Mouse (Mus musculus) limb, embryonic 10.5 days (tissue): Measurements from ENCODE around the gene Hspa1l. TPM values are rescaled to one million over a fixed set of nuclear protein-coding genes. Genes with fewer than 3 reads are reported as not detected.
"Not testable (repeated sequence)": the region's sequence is repeated elsewhere in the genome, so short reads cannot be mapped to it uniquely, and the experiment has no call there.

Source experiments
- DNase-seq: peaks from one replicate; pipeline ENCODE4 v3.0.0-alpha.2; 2017; ENCODE audit warnings: low spot score
- H3K27ac ChIP-seq: fragments of 300-500 bp; sonication (generic); 2 replicates; pipeline ENCODE4 v1.5.1; 2016; ENCODE audit warnings: mild to moderate bottlenecking
- H3K27me3 ChIP-seq: fragments of 300-500 bp; sonication (generic); 2 replicates; pipeline ENCODE4 v1.6.1; 2016; ENCODE audit warnings: low read depth, mild to moderate bottlenecking; ENCODE audit not compliant: poor library complexity, severe bottlenecking
- H3K36me3 ChIP-seq: fragments of 300-500 bp; sonication (generic); 2 replicates; pipeline ENCODE4 v1.6.1; 2016; ENCODE audit warnings: mild to moderate bottlenecking, moderate library complexity
- H3K4me1 ChIP-seq: fragments of 300-500 bp; sonication (generic); 2 replicates; pipeline ENCODE4 v1.6.1; 2016
- H3K4me3 ChIP-seq: fragments of 300-500 bp; sonication (generic); 2 replicates; pipeline ENCODE4 v1.5.1; 2016; ENCODE audit warnings: mild to moderate bottlenecking, moderate library complexity
- H3K9me3 ChIP-seq: fragments of 300-500 bp; sonication (generic); replicated peaks from 2 replicates; pipeline ENCODE4 v1.6.1; 2016; ENCODE audit warnings: mild to moderate bottlenecking
- WGBS: fragments of 180-500 bp; shearing (Covaris S2); methylation state at CpG from one replicate; pipeline ENCODE4 v1.1.7; 2016; 5-methylcytosine and 5-hydroxymethylcytosine counted together
- polyA plus RNA-seq: library from polyadenylated mRNA; unstranded; fragments of >200 nt; fragmentation: Nextera tagmentation; extraction: Ambion mirVana; gene quantifications from 2 replicates; pipeline ENCODE4 v1.2.1, GENCODE M21; 2016

Hspa1l gene
- polyA plus RNA-seq, 1 experiment from 2014 or later: 0.85 TPM

GRCm38 (mm10) chr17:34969822-34970221, 2.7 kb upstream of the Hspa1l start, which contains the start of gene Gm20481:
Gene Gm20481 (plus strand): TSS chr17:34969912.
- not testable (repeated sequence) for H3K36me3 ChIP-seq, H3K4me3 ChIP-seq, H3K9me3 ChIP-seq, H3K27ac ChIP-seq, DNase-seq
- H3K4me1 ChIP-seq: peaks cover 11% of the 10 kb centered on the region
- peaks cover 58% of the 10 kb centered on the region for H3K27me3 ChIP-seq
- WGBS: 66% methylated on average over 6 of the region's 11 CpGs

DNA sequence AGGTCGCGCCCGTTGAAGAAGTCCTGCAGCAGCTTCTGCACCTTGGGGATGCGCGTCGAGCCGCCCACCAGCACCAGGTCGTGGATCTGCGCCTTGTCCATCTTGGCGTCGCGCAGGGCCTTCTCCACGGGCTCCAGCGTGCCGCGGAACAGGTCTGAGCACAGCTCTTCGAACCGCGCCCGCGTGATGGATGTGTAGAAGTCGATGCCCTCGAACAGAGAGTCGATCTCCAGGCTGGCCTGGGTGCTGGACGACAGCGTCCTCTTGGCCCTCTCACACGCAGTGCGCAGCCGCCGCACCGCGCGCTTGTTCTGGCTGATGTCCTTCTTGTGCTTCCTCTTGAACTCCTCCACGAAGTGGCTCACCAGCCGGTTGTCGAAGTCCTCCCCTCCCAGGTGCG, 1.7 kb upstream of the Hspa1l start:
- DNase-seq, H3K9me3 ChIP-seq, H3K27ac ChIP-seq, H3K36me3 ChIP-seq, H3K4me3 ChIP-seq, H3K4me1 ChIP-seq: not testable (repeated sequence)
- H3K27me3 ChIP-seq: peaks cover 50% of the 10 kb centered on the region
- WGBS: 34% methylated on average over 26 of the region's 37 CpGs

GRCm38 (mm10) chr17:34971694-34972068, 822 bp upstream of the Hspa1l start:
- H3K27me3 ChIP-seq: peaks cover 49% of the 10 kb centered on the region
- WGBS: 0% methylated on average over 18 of the region's 43 CpGs

DNA sequence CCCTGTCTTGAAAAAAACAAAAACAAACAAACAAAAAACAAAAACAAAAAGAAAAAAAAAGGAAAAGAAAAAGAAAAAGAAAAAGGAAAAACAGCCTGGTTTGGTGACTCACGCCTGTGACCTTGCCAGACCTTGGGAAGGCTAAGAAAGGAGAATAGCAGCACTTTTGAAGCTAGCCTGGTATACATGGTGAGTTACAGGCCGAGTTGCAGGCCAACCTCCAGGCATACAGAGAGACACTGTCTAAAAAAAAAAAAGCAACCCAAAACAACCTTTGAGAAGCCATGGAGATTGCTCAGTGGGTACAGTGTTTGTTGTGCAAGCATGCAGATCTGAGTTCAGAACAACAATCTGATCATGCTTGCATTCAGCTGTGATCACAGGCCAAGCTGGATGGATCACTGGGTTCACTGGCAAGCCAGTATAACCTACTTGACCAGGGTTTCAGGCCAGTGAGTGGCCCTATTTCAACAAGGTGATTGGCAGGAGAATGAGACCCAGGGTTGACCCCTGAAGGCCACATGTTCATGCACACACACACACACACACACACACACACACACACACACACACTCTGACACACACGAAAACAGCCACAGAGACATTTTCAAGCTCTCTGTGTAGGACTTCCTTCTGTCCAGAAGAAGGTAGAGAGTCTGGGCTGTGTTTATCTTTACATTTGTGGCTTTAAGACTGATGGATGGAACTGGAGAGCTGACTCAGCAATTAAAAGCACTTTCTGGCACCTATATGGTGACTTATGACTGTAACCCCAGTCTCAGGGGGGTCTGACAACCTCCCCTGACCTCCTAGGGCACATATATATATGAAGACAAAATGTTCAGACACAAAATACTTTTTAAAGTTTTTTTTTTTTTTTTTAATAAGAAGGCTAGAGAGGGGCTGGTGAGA, 3.3 kb downstream of the Hspa1l start:
- 89% methylated on average over 3 of the region's 3 CpGs for WGBS
- peaks cover 13% of the 10 kb centered on the region for H3K4me1 ChIP-seq

More at GRCm38 (mm10) chr17:34971694-34972068, 822 bp upstream of the Hspa1l start:
- not testable (repeated sequence) for DNase-seq, H3K4me1 ChIP-seq, H3K36me3 ChIP-seq, H3K27ac ChIP-seq, H3K9me3 ChIP-seq
- peak overlapping the region; percentile 54 for H3K4me3 ChIP-seq

GRCm38 (mm10) chr17:34977000-34977399, 4.5 kb downstream of the Hspa1l start:
- no peak overlapping the region for H3K27ac ChIP-seq
- no peak overlapping the region for H3K4me3 ChIP-seq
- WGBS: 94% methylated on average over 20 of the region's 20 CpGs
- peaks cover 16% of the 10 kb centered on the region for H3K4me1 ChIP-seq
- H3K27me3 ChIP-seq: peaks cover 11% of the 10 kb centered on the region
- no peak for DNase-seq
- H3K36me3 ChIP-seq: peaks cover 17% of the 10 kb centered on the region
- no peaks in the 10 kb centered on the region for H3K9me3 ChIP-seq

More for the DNA sequence above, 3.3 kb downstream of the Hspa1l start:
- H3K9me3 ChIP-seq: no peaks in the 10 kb centered on the region
- H3K27ac ChIP-seq: no peak overlapping the region
- H3K36me3 ChIP-seq: peaks cover 17% of the 10 kb centered on the region
- no peak overlapping the region for H3K4me3 ChIP-seq
- no peak for DNase-seq
- H3K27me3 ChIP-seq: peaks cover 11% of the 10 kb centered on the region

DNA sequence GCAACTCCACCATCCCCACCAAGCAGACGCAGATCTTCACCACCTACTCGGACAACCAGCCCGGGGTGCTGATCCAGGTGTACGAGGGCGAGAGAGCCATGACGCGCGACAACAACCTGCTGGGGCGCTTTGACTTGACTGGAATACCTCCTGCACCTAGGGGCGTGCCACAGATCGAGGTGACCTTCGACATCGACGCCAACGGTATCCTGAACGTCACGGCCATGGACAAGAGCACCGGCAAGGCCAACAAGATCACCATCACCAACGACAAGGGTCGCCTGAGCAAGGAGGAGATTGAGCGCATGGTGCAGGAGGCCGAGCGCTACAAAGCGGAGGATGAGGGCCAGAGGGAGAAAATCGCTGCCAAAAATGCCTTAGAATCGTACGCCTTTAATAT, 5.7 kb downstream of the Hspa1l start:
- DNase-seq: no peak
- Histone ChIP-seq H3K4me3 (no peak overlapping the region), H3K36me3 (peaks cover 17% of the 10 kb centered on the region), H3K9me3 (no peaks in the 10 kb centered on the region), H3K27ac (no peak overlapping the region), H3K4me1 (peaks cover 16% of the 10 kb centered on the region), H3K27me3 (peaks cover 7% of the 10 kb centered on the region)
- 88% methylated on average over 27 of the region's 27 CpGs for WGBS

DNA sequence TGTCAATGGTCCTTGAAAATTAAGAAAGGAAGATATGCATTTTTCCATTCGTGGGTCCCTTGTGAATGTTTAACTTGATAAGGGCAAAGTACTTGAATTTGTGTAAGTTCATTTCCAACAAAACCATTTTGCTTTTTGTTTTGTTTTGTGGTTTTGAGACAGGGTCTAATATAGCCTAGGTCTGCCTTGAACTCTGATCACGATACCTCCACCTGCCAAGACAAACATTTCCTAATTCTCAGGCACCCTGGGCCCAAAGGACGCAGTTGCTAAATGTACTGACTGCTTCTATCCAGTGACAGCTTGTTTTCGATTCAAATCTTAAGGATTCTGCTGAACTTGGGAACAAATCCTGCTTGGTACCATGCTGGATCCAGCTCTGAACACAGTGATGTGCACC, 7.1 kb downstream of the Hspa1l start:
- Histone ChIP-seq H3K27me3 (no peaks in the 10 kb centered on the region), H3K27ac (no peak overlapping the region), H3K9me3 (no peaks in the 10 kb centered on the region), H3K4me3 (no peak overlapping the region), H3K4me1 (peaks cover 16% of the 10 kb centered on the region), H3K36me3 (peaks cover 21% of the 10 kb centered on the region)
- DNase-seq: no peak
- 95% methylated on average over 4 of the region's 4 CpGs for WGBS

GRCm38 (mm10) chr17:34980655-34981054, 8.2 kb downstream of the Hspa1l start:
- H3K4me1 ChIP-seq: peaks cover 16% of the 10 kb centered on the region
- H3K4me3 ChIP-seq: peak overlapping the region; percentile 95
- H3K27me3 ChIP-seq: no peaks in the 10 kb centered on the region
- no peaks in the 10 kb centered on the region for H3K9me3 ChIP-seq
- H3K36me3 ChIP-seq: peaks cover 32% of the 10 kb centered on the region
- no peak for DNase-seq
- WGBS: 37% methylated on average over 2 of the region's 2 CpGs
- H3K27ac ChIP-seq: peak overlapping the region; percentile 99

GRCm38 (mm10) chr17:34981690-34982180, 9.2 kb downstream of the Hspa1l start, which contains the start of gene Lsm2:
Gene Lsm2 (plus strand): TSS chr17:34981862.
- WGBS: under 1% methylated on average over 58 of the region's 58 CpGs

GRCm38 (mm10) chr17:34982328-34982727, 9.8 kb downstream of the Hspa1l start:
- Histone ChIP-seq H3K36me3 (peaks cover 41% of the 10 kb centered on the region), H3K4me1 (peaks cover 16% of the 10 kb centered on the region), H3K4me3 (peak overlapping the region; percentile 95), H3K27me3 (no peaks in the 10 kb centered on the region), H3K27ac (peak overlapping the region; percentile 99), H3K9me3 (no peaks in the 10 kb centered on the region)
- WGBS: 0% methylated on average over 15 of the region's 15 CpGs
- no peak for DNase-seq

More at GRCm38 (mm10) chr17:34981690-34982180, 9.2 kb downstream of the Hspa1l start, which contains the start of gene Lsm2:
- Histone ChIP-seq H3K27me3 (no peaks in the 10 kb centered on the region), H3K4me3 (peak within 1 kb of the TSS; percentile 95), H3K36me3 (peaks cover 41% of the 10 kb centered on the region), H3K27ac (peak within 1 kb of the TSS; percentile 99), H3K9me3 (no peaks in the 10 kb centered on the region), H3K4me1 (peaks cover 16% of the 10 kb centered on the region)
- DNase-seq: peak; percentile 92

GRCm38 (mm10) chr17:34984218-34984617, 11.7 kb downstream of the Hspa1l start:
- Histone ChIP-seq H3K27ac (no peak overlapping the region), H3K36me3 (peaks cover 50% of the 10 kb centered on the region), H3K4me1 (peaks cover 16% of the 10 kb centered on the region), H3K9me3 (no peaks in the 10 kb centered on the region), H3K27me3 (no peaks in the 10 kb centered on the region), H3K4me3 (no peak overlapping the region)
- 78% methylated on average over 2 of the region's 2 CpGs for WGBS
- DNase-seq: no peak

GRCm38 (mm10) chr17:34994751-34995150, 22.2 kb downstream of the Hspa1l start:
- H3K36me3 ChIP-seq: peaks cover 78% of the 10 kb centered on the region
- no peak overlapping the region for H3K4me3 ChIP-seq
- H3K4me1 ChIP-seq: peaks cover 17% of the 10 kb centered on the region
- no peaks in the 10 kb centered on the region for H3K27me3 ChIP-seq
- H3K9me3 ChIP-seq: no peaks in the 10 kb centered on the region
- H3K27ac ChIP-seq: no peak overlapping the region
- DNase-seq: no peak

DNA sequence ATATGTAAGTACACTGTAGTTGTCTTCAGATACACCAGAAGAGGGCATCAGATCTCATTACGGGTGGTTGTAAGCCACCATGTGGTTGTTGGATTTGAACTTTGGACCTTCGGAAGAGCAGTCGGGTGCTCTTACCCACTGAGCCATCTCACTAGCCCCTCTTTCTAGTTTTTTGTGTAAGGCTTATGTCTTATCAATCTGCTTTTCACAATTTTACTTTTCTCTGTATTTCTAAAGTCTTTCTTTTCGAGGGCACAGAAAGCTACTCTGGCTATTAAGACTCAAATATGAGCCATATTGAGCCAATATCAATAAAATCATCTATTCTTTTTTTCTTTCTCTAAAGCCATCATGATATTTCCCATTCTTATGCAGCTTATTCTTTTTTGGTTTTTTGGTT, 22.7 kb downstream of the Hspa1l start:
- not testable (repeated sequence) for H3K4me3 ChIP-seq, H3K9me3 ChIP-seq, H3K27me3 ChIP-seq, DNase-seq, H3K27ac ChIP-seq
- 96% methylated on average over 4 of the region's 4 CpGs for WGBS
- peaks cover 75% of the 10 kb centered on the region for H3K36me3 ChIP-seq
- H3K4me1 ChIP-seq: peaks cover 21% of the 10 kb centered on the region
